Mouse (Mus musculus) olfactory bulb, adult 2 months (tissue): Measurements from ENCODE around the gene Mctp1.

Experiments
- CTCF ChIP-seq: fragments of 200-500 bp; IDR thresholded peaks from 2 replicates; pipeline ENCODE4 v1.5.1; 2012; ENCODE audit warnings: low read depth, mild to moderate bottlenecking, low read length, moderate library complexity; ENCODE audit not compliant: insufficient read depth
- POLR2A ChIP-seq: fragments of 200-500 bp; IDR thresholded peaks from 2 replicates; pipeline ENCODE4 v1.6.1; 2012; ENCODE audit warnings: mild to moderate bottlenecking, low read depth, low read length, moderate library complexity; ENCODE audit not compliant: insufficient read depth

DNA sequence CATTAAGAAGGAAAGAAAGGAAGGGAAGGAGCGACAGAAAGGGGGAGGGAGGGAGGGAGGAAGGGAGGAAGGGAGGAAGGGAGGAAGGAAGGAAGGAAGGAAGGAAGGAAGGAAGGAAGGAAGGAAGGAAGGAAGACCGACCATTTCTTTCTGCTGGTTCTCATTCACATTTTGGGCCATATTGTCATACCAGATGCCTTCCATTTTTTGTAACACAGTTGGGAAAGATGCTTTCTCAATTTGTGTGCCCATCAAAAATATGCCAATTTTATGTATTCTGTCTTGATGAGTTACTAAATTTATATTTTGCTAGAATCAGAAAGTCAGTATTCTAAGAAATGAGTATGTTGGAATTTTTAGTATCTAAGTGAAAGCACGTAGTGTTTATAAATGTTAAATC is 4.3 kb downstream of the Mctp1 start:
- TF ChIP-seq CTCF (no peak), POLR2A (no peak)
